ENCODE assay signal across 23 mouse cellular contexts in the genomic region with DNA sequence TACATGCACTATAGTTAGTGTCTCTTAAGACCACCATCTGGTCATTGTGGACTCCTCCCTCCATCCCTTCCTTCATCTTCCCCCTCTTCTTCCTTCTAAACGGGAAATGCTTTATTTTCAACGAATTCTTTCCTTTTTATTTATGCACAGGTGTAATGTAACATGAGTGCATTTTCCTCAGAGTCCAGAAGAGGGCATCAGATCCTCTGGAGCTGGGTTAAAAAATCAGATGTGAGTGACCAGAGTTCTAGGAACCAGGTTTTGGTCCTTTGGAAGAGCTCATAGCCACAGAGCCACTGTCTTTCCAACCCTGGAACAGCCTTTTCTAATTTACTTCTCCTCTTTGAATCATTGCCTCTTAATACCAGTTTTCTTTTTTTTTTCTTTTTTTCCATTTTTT. TPM values are rescaled to one million over a fixed set of nuclear protein-coding genes. Genes with fewer than 3 reads are reported as not detected.
A peak's percentile ranks its signal among the peaks of the same experiment; 100 is the strongest.
DNase-seq lines count a peak whose midpoint lies in the region; ATAC-seq and TF ChIP-seq lines count a peak whose summit lies in the region.
"Had no signal": no experiment of that assay in that cellular context is flagged by ENCODE, and none has a peak within 500 bp of the region (broad histone marks: within the 10 kb centered on the region; RNA-seq: fewer than 3 reads in every experiment).

No protein-coding gene starts in this region.

- 80% methylated on average over 2 of the region's 2 CpGs for WGBS in heart, adult 2 months
- WGBS in lung, postnatal 0 days = 82% methylated on average over 2 of the region's 2 CpGs

- H3K36me3 ChIP-seq in heart, adult 2 months (ENCODE audit: control insufficient read depth, insufficient read depth, low read length) = no peaks in the 10 kb centered on the region
- no peaks in the 10 kb centered on the region for H3K36me3 ChIP-seq in lung, postnatal 0 days (ENCODE audit: insufficient read depth, low read length)
- H3K36me3 ChIP-seq: hindbrain, embryonic 15.5 days; limb, embryonic 10.5 days had no signal

- no peak overlapping the region for H3K9ac ChIP-seq in heart, adult 2 months (ENCODE audit: low read depth, low read length)
- no peak overlapping the region for H3K9ac ChIP-seq in lung, postnatal 0 days (replicated peaks; ENCODE audit: low read depth)
- H3K9ac ChIP-seq: hindbrain, embryonic 15.5 days; lung, embryonic 14.5 days had no signal

- H3K9me3 ChIP-seq in lung, postnatal 0 days (ENCODE audit: low read length) = no peaks in the 10 kb centered on the region
- H3K9me3 ChIP-seq: hindbrain, embryonic 15.5 days; limb, embryonic 10.5 days had no signal

- intact Hi-C loops in heart, adult 2 months (cut with DNase I) = no loop called here
- intact Hi-C loops in heart, postnatal 10 days (cut with DNase I) = no loop called here

- no peak overlapping the region for H3K4me3 ChIP-seq in heart, adult 2 months
- H3K4me3 ChIP-seq in lung, postnatal 0 days (ENCODE audit: low read depth, low read length) = no peak overlapping the region
- H3K4me3 ChIP-seq: hindbrain, embryonic 15.5 days; limb, embryonic 10.5 days had no signal

- no peak for DNase-seq in heart, adult 2 months
- DNase-seq in heart, postnatal 10 days = no peak
- peak; percentile 36 for DNase-seq in thymus, postnatal 14 days
- DNase-seq in thymus, postnatal 25 days = no peak
- peak; percentile 53 for DNase-seq in induced T-regulatory cell, adult 2 months (ENCODE audit: low read depth)
- no peak for DNase-seq in frontal cortex, adult 2 months (ENCODE audit: extremely low spot score in 1 of 2, low spot score in 1 of 2)
- no peak for DNase-seq in lung, postnatal 0 days (ENCODE audit: low spot score)
- DNase-seq: adrenal gland, postnatal 14 days; cerebellum, postnatal 14 days; embryo, embryonic 11 days; gastrocnemius, postnatal 10 days; heart, adult 18-20 months; heart, postnatal 4 days; kidney, adult 11 months; kidney, postnatal 10 days; lung, embryonic 14.5 days; lung, postnatal 4 days; right cerebral cortex, adult 18-20 months had no signal

- no peaks in the 10 kb centered on the region for H3K79me2 ChIP-seq in heart, adult 2 months (replicated peaks; ENCODE audit: control insufficient read depth, insufficient read depth, low read length)

- no peaks in the 10 kb centered on the region for H3K4me1 ChIP-seq in heart, adult 2 months (ENCODE audit: control insufficient read depth, insufficient read depth, low read length)
- no peaks in the 10 kb centered on the region for H3K4me1 ChIP-seq in lung, postnatal 0 days (ENCODE audit: insufficient read depth, low read depth, low read length)
- H3K4me1 ChIP-seq: hindbrain, embryonic 15.5 days; limb, embryonic 10.5 days had no signal

- no peaks in the 10 kb centered on the region for H3K27me3 ChIP-seq in heart, adult 2 months (ENCODE audit: control insufficient read depth, insufficient read depth, low read length)
- H3K27me3 ChIP-seq in lung, postnatal 0 days (replicated peaks; ENCODE audit: insufficient read depth, low read length) = no peaks in the 10 kb centered on the region
- H3K27me3 ChIP-seq: hindbrain, embryonic 15.5 days had no signal

- TF ChIP-seq POLR2A in heart, adult 2 months (IDR thresholded peaks at IDR 0.05; ENCODE audit: insufficient read depth, low read depth, low read length) = no peak

- no peak for TF ChIP-seq EP300 in heart, adult 2 months (IDR thresholded peaks at IDR 0.05; ENCODE audit: insufficient read depth, low read depth, low read length)
- TF ChIP-seq EP300 in lung, postnatal 0 days (IDR thresholded peaks at IDR 0.05) = no peak

- no peak overlapping the region for H3K4me2 ChIP-seq in lung, postnatal 0 days (replicated peaks; ENCODE audit: low read depth, low read length)
- H3K4me2 ChIP-seq: hindbrain, embryonic 15.5 days; liver, embryonic 11.5 days; lung, embryonic 14.5 days; midbrain, embryonic 11.5 days had no signal

- H3K27ac ChIP-seq in heart, adult 2 months = no peak overlapping the region
- H3K27ac ChIP-seq in lung, postnatal 0 days (ENCODE audit: low read length) = no peak overlapping the region
- H3K27ac ChIP-seq: hindbrain, embryonic 15.5 days; limb, embryonic 10.5 days had no signal

- no peak for ATAC-seq in lung, postnatal 0 days
- ATAC-seq in inflammation-experienced regulatory T-cells, adult 6 months = no peak

- 0 out of 2 replicates have a peak, but pooled peaks have one; percentile 13 for TF ChIP-seq CTCF in heart, adult 2 months (IDR thresholded peaks at IDR 0.05)
- TF ChIP-seq CTCF in lung, postnatal 0 days (IDR thresholded peaks at IDR 0.05) = no peak

RNA-seq across cellular contexts. Expression of a gene that starts 6.0 kb away (rescaled TPM):
- total RNA-seq in heart, adult 2 months (2021) = 1 to 10 TPM; 3.8 to 4.5 TPM
- polyA plus RNA-seq in heart, adult 2 months (2012; rRNA removed) = 3.6 and 4.5 TPM in 2 replicates
- 1 to 10 TPM; 2.3 to 3.6 TPM for total RNA-seq in heart, postnatal 10 days (2021)
- polyA plus RNA-seq in frontal cortex, adult 2 months (2012; rRNA removed) = 502 and 539 TPM in 2 replicates
- 2.2 and 2.3 TPM in 2 replicates for polyA plus RNA-seq in lung, postnatal 0 days (2015; fragmentation: Nextera tagmentation; extraction: Ambion mirVana)
- 10 to 100 TPM; 45.1 to 89.5 (median 71.9) TPM for polyA plus RNA-seq in inflammation-experienced regulatory T-cells, adult 6 months (2017; shearing (Covaris generic))

Comparison
In these comparisons a context has a peak if more than half of its experiments do, and no peak if none do; other contexts are left out.
1. DNase-seq: peak in thymus, postnatal 14 days (single experiment) and induced T-regulatory cell, adult 2 months (single experiment); none in heart, adult 2 months (0 of 2), heart, postnatal 10 days (0 of 2), thymus, postnatal 25 days (single experiment), frontal cortex, adult 2 months (0 of 2) and lung, postnatal 0 days (single experiment).